Comparison of ENCODE assay signal across 8 mouse cellular contexts in genomic region chr2:36048748-36049566, GRCm38 (mm10). TPM values are rescaled to one million over a fixed set of nuclear protein-coding genes. Genes with fewer than 3 reads are reported as not detected.
DNase-seq lines count a peak whose midpoint lies in the region; ATAC-seq and TF ChIP-seq lines count a peak whose summit lies in the region.

Gene Ndufa8 (minus strand): TSS chr2:36049406.
Gene Morn5 (plus strand): TSS chr2:36049458.

- peak within 1 kb of the TSS; percentile 75 for H3K4me2 ChIP-seq in hindbrain, postnatal 0 days (ENCODE audit: low read depth, low read length)

- peak; percentile 96 for ATAC-seq in common myeloid progenitor, adult 5-6 weeks (replicated peaks; ENCODE audit: low read depth, poor library complexity, severe bottlenecking)
- ATAC-seq in hindbrain, postnatal 0 days: peak; percentile 98
- ATAC-seq in megakaryocyte, adult 5-6 weeks (ENCODE audit: poor library complexity, severe bottlenecking): peak; percentile 88

- peak within 1 kb of the TSS; percentile 98 for H3K4me3 ChIP-seq in gastrocnemius, adult 2 months
- H3K4me3 ChIP-seq in hindbrain, postnatal 0 days (ENCODE audit: low read length): peak within 1 kb of the TSS; percentile 54
- peak within 1 kb of the TSS; percentile 63 for H3K4me3 ChIP-seq in left cerebral cortex, adult 2 months

- peak within 1 kb of the TSS; percentile 69 for H3K9ac ChIP-seq in hindbrain, postnatal 0 days (replicated peaks; ENCODE audit: low read length)

- no peaks in the 10 kb centered on the region for H3K36me3 ChIP-seq in hindbrain, postnatal 0 days (ENCODE audit: insufficient read depth, low read length)

- peaks cover 8% of the 10 kb centered on the region for H3K4me1 ChIP-seq in hindbrain, postnatal 0 days (ENCODE audit: insufficient read depth, low read length)

- under 1% methylated on average over 44 of the region's 44 CpGs for WGBS in hindbrain, postnatal 0 days

- TF ChIP-seq CTCF in gastrocnemius, adult 2 months (IDR thresholded peaks at IDR 0.05): no peak
- no peak for TF ChIP-seq CTCF in hindbrain, postnatal 0 days (IDR thresholded peaks at IDR 0.05; ENCODE audit: low read depth)
- no peak for TF ChIP-seq CTCF in left cerebral cortex, adult 2 months (IDR thresholded peaks at IDR 0.05)

- intact Hi-C loops in gastrocnemius, adult 2 months (cut with DNase I): loop anchor here (5.0 kb wide), 2 partner anchors 43 to 88 kb away; partner anchors contain the start of genes Mrrf and Rbm18
- intact Hi-C loops in left cerebral cortex, adult 2 months (cut with DNase I): loop anchor here (1.0 to 2.0 kb wide), 2 partner anchors 39 to 88 kb away; partner anchors contain the start of genes Mrrf and Rbm18

- DNase-seq in ZHBTc4 (ENCODE audit: low read depth, low spot score): peak; percentile 98
- DNase-seq in gastrocnemius, adult 2 months: peak; percentile 99
- peak; percentile 99 for DNase-seq in hindbrain, postnatal 0 days (ENCODE audit: low spot score)
- peak; percentile 98 to 99 for DNase-seq in left cerebral cortex, adult 2 months (ENCODE audit: extremely low spot score in 1 of 2, low spot score in 2 of 2)
- peak; percentile 98 to 99 for DNase-seq in right cerebral cortex, adult 2 months (ENCODE audit: low spot score in 2 of 2)
- peak; percentile 97 for DNase-seq in urinary bladder, postnatal 14 days (ENCODE audit: low spot score)

- H3K9me3 ChIP-seq in hindbrain, postnatal 0 days (ENCODE audit: low read length): no peaks in the 10 kb centered on the region

- peak within 1 kb of the TSS; percentile 96 for H3K27ac ChIP-seq in gastrocnemius, adult 2 months
- peak within 1 kb of the TSS; percentile 68; the same call in 1 of the 2 replicates for H3K27ac ChIP-seq in hindbrain, postnatal 0 days
- H3K27ac ChIP-seq in left cerebral cortex, adult 2 months: peak within 1 kb of the TSS; percentile 91

- no peaks in the 10 kb centered on the region for H3K27me3 ChIP-seq in hindbrain, postnatal 0 days (ENCODE audit: insufficient read depth, low read length)

RNA-seq across cellular contexts. Expression of gene Ndufa8, which starts in this region (rescaled TPM):
- total RNA-seq in common myeloid progenitor, adult 5-6 weeks (2017): 50.7 and 59.9 TPM in 2 replicates
- total RNA-seq in gastrocnemius, adult 2 months (2021): 100 to 1,000 TPM; 298 to 413 TPM
- 85.4 and 110 TPM in 2 replicates for total RNA-seq in hindbrain, postnatal 0 days (2014; rRNA removed)
- 350 and 376 TPM in 2 replicates for polyA plus RNA-seq in hindbrain, postnatal 0 days (2015; fragmentation: Nextera tagmentation; extraction: Ambion mirVana)
- total RNA-seq in left cerebral cortex, adult 2 months (2021): 100 to 1,000 TPM; 185 to 195 TPM
- total RNA-seq in megakaryocyte, adult 5-6 weeks (2015): 87.6 and 88.1 TPM in 2 replicates
- total RNA-seq in megakaryocyte, adult 5-6 weeks (2017): 35.7 and 48.5 TPM in 2 replicates

RNA-seq across cellular contexts. Expression of gene Morn5, which starts in this region (rescaled TPM):
- not detected in 2 replicates for total RNA-seq in common myeloid progenitor, adult 5-6 weeks (2017)
- total RNA-seq in gastrocnemius, adult 2 months (2021): not detected
- 2.3 TPM in 1 of 2 replicates, not detected in the other for total RNA-seq in hindbrain, postnatal 0 days (2014; rRNA removed)
- 3.4 and 3.7 TPM in 2 replicates for polyA plus RNA-seq in hindbrain, postnatal 0 days (2015; fragmentation: Nextera tagmentation; extraction: Ambion mirVana)
- total RNA-seq in left cerebral cortex, adult 2 months (2021): 1 to 10 TPM; 1.0 to 1.4 TPM
- total RNA-seq in megakaryocyte, adult 5-6 weeks (2015): 0.25 TPM in 1 of 2 replicates, not detected in the other
- total RNA-seq in megakaryocyte, adult 5-6 weeks (2017): not detected in 2 replicates

Comparison
In these comparisons a context has a peak if more than half of its experiments do, and no peak if none do; other contexts are left out.
1. Peak in every context shown above with its lines: DNase-seq, ATAC-seq, H3K4me3 ChIP-seq and H3K27ac ChIP-seq.